Mouse (Mus musculus) heart, adult 8-10 months (tissue): ENCODE measurements around the gene Gm7298. TPM values are rescaled to one million over a fixed set of nuclear protein-coding genes. Genes with fewer than 3 reads are reported as not detected.
"Not testable (repeated sequence)": the region's sequence is repeated elsewhere in the genome, so short reads cannot be mapped to it uniquely, and the experiment has no call there.

Experiments used
- DNase-seq: peaks from one replicate; pipeline ENCODE4 v3.0.0; 2022; ENCODE audit warnings: low spot score
- total RNA-seq, 4 experiments: library from RNA; stranded (reverse); gene quantifications; 2 replicates each; pipeline ENCODE4 v1.2.4; 2022

Gm7298 gene
- not detected for total RNA-seq

DNA sequence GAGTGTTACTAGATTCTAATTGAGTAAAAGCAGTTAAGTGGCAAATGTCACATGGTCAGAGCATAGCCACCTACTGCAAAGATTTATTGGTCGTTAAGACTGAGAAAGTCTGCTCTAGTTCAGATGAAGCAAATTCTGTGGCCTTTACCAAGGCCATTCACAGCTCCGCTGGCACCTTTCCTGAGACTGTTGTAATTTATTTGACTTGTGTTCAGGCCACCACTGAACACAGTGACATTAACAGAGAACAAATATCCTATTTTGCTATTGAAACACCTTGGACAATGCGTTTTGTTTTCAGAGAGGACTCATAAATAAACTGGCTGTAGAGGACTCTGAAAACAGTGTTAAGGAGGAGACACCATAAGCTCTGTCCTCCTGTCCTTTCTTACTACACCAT lies at the start of gene Gm7298:
Gene Gm7298, plus strand, starts transcription at position 301 of the 400 bp plus-strand sequence.
- no peak for DNase-seq

DNA sequence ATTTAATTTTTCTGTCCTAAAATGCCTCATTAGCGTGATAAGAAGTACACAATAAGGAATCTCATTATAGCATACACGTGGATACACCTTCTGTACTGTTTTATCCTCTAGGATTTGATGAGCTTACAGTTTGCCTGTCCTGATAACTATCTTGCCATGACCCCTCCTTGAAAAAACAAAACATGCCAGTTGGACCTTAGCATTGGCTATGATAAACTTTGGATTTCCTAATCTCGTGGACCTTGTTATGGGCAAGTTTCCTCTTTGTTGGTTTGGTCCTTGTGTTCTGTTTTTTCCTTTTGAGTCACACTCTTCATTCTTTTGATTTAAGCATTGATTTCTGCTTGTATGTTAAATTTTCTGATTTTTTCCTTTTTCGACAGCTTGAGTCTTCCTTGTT lies 95.3 kb downstream of the Gm7298 start:
- no peak for DNase-seq

DNA sequence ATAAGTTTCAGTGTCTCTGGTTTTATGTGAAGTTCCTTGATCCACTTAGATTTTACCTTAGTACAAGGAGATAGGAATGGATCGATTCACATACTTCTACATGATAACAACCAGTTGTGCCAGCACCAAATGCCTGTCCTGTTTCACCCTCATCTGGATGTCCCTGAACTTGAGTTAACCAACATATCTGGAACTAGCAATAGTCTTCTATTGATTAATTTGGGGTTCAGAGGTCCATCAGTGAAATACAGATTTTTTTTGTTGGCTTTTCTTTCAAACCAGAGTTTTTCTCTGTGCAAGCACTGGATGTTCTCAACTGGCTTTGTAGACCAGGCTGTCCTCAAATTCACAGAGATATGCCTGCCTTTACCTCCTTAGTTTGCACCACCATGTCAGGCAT lies 103.6 kb downstream of the Gm7298 start:
- DNase-seq, result no peak

DNA sequence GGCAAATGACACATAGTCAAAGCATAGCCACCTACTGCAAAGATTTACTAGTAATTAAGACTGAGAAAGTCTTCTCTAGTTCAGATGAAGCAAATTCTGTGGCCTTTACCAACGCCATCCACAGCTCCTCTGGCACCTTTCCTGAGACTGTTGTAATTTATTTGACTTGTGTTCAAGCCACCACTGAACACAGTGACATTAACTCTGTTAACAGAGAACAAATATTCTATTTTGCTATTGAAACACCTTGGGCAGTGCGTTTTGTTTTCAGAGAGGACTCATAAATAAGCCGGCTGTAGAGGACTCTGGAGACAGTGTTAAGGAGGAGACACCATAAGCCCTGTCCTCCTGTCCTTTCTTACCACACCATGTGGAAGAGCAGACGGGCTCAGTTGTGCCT lies 105.5 kb downstream of the Gm7298 start, which contains the start of gene Mug1:
Gene Mug1, plus strand, starts transcription at position 271 of the 400 bp plus-strand sequence.
- DNase-seq, result not testable (repeated sequence)

Other genes starting within 250 kb of the Gm7298 start
- gene A2m, start 97.6 kb upstream of the Gm7298 start, total RNA-seq, result 1 to 10 TPM in 1 of 4 experiments, under 1 TPM in 3; 0.47 to 1.1 (median 0.90) TPM
- gene Mug1, start 105.6 kb downstream of the Gm7298 start, total RNA-seq, result not detected